In genomic region chr15:11906021-11906570, GRCm38 (mm10) we compare ENCODE assay signal across 8 mouse cellular contexts. TPM values are rescaled to one million over a fixed set of nuclear protein-coding genes. Genes with fewer than 3 reads are reported as not detected.
DNase-seq lines count a peak whose midpoint lies in the region; ATAC-seq lines count a peak whose summit lies in the region.

No protein-coding gene starts in this region.

- peak overlapping the region; percentile 50 for H3K4me3 ChIP-seq in forebrain, embryonic 12.5 days (replicated peaks)
- peak overlapping the region; percentile 48 for H3K4me3 ChIP-seq in hindbrain, embryonic 13.5 days
- H3K4me3 ChIP-seq in limb, embryonic 10.5 days, result peak overlapping the region; percentile 57
- H3K4me3 ChIP-seq in midbrain, embryonic 12.5 days, result peak overlapping the region; percentile 46

- WGBS in forebrain, embryonic 12.5 days, result under 1% methylated on average over 35 of the region's 36 CpGs
- under 1% methylated on average over 35 of the region's 36 CpGs for WGBS in hindbrain, embryonic 13.5 days
- WGBS in limb, embryonic 10.5 days, result 1% methylated on average over 35 of the region's 36 CpGs
- 0% methylated on average over 34 of the region's 36 CpGs for WGBS in midbrain, embryonic 12.5 days

- no peaks in the 10 kb centered on the region for H3K9me3 ChIP-seq in forebrain, embryonic 12.5 days
- H3K9me3 ChIP-seq in hindbrain, embryonic 13.5 days, result no peaks in the 10 kb centered on the region
- H3K9me3 ChIP-seq in limb, embryonic 10.5 days (replicated peaks), result no peaks in the 10 kb centered on the region
- no peaks in the 10 kb centered on the region for H3K9me3 ChIP-seq in midbrain, embryonic 12.5 days

- DNase-seq in thymus, postnatal 4 days, result peak; percentile 15
- no peak for DNase-seq in thymus, adult 18-20 months
- DNase-seq in limb, embryonic 10.5 days (ENCODE audit: low spot score), result peak; percentile 54
- peak; percentile 19 for DNase-seq in testis, postnatal 14 days (ENCODE audit: low spot score)

- H3K4me2 ChIP-seq in forebrain, embryonic 12.5 days, result peak overlapping the region; percentile 86
- peak overlapping the region; percentile 77 for H3K4me2 ChIP-seq in hindbrain, embryonic 13.5 days
- peak overlapping the region; percentile 83 for H3K4me2 ChIP-seq in midbrain, embryonic 12.5 days (replicated peaks)

- ATAC-seq in forebrain, embryonic 12.5 days (ENCODE audit: low FRiP score), result peak; percentile 39; the same call in 1 of the 2 replicates
- ATAC-seq in hindbrain, embryonic 13.5 days (ENCODE audit: low FRiP score), result 0 out of 2 replicates have a peak, but pooled peaks have one; percentile 0
- ATAC-seq in midbrain, embryonic 12.5 days (ENCODE audit: low FRiP score, low read depth), result peak; percentile 43; the same call in 1 of the 2 replicates
- no peak for ATAC-seq in erythroid progenitor cell, adult 5-6 weeks (replicated peaks; ENCODE audit: low FRiP score, poor library complexity, severe bottlenecking)

- H3K36me3 ChIP-seq in forebrain, embryonic 12.5 days (replicated peaks), result no peaks in the 10 kb centered on the region
- H3K36me3 ChIP-seq in hindbrain, embryonic 13.5 days, result no peaks in the 10 kb centered on the region
- H3K36me3 ChIP-seq in limb, embryonic 10.5 days, result no peaks in the 10 kb centered on the region
- H3K36me3 ChIP-seq in midbrain, embryonic 12.5 days, result no peaks in the 10 kb centered on the region

- H3K27me3 ChIP-seq in forebrain, embryonic 12.5 days, result peaks cover 62% of the 10 kb centered on the region
- H3K27me3 ChIP-seq in hindbrain, embryonic 13.5 days, result peaks cover 79% of the 10 kb centered on the region
- H3K27me3 ChIP-seq in limb, embryonic 10.5 days (ENCODE audit: low read depth, poor library complexity, severe bottlenecking), result peaks cover 75% of the 10 kb centered on the region
- peaks cover 65% of the 10 kb centered on the region for H3K27me3 ChIP-seq in midbrain, embryonic 12.5 days

- peaks cover 44% of the 10 kb centered on the region for H3K4me1 ChIP-seq in forebrain, embryonic 12.5 days
- peaks cover 49% of the 10 kb centered on the region for H3K4me1 ChIP-seq in hindbrain, embryonic 13.5 days (replicated peaks)
- H3K4me1 ChIP-seq in limb, embryonic 10.5 days, result peaks cover 50% of the 10 kb centered on the region
- H3K4me1 ChIP-seq in midbrain, embryonic 12.5 days, result peaks cover 43% of the 10 kb centered on the region

- no peak overlapping the region for H3K9ac ChIP-seq in forebrain, embryonic 12.5 days
- H3K9ac ChIP-seq in hindbrain, embryonic 13.5 days, result 0 out of 2 replicates have a peak overlapping the region, but pooled peaks have one; percentile 24
- no peak overlapping the region for H3K9ac ChIP-seq in midbrain, embryonic 12.5 days (replicated peaks)

- no peak overlapping the region for H3K27ac ChIP-seq in forebrain, embryonic 12.5 days
- peak overlapping the region; percentile 55; the same call in 1 of the 2 replicates for H3K27ac ChIP-seq in hindbrain, embryonic 13.5 days
- H3K27ac ChIP-seq in limb, embryonic 10.5 days, result no peak overlapping the region
- no peak overlapping the region for H3K27ac ChIP-seq in midbrain, embryonic 12.5 days (replicated peaks)

RNA-seq across cellular contexts. Expression of gene Npr3, which starts 1.0 kb away (rescaled TPM):
- 1.9 and 2.1 TPM in 2 replicates for polyA plus RNA-seq in forebrain, embryonic 12.5 days (2016; fragmentation: Nextera tagmentation; extraction: Ambion mirVana)
- 1.8 and 2.7 TPM in 2 replicates for polyA plus RNA-seq in hindbrain, embryonic 13.5 days (2015; fragmentation: Nextera tagmentation; extraction: Ambion mirVana)
- polyA plus RNA-seq in limb, embryonic 10.5 days (2016; fragmentation: Nextera tagmentation; extraction: Ambion mirVana), result 1.7 and 2.2 TPM in 2 replicates
- 2.7 and 3.2 TPM in 2 replicates for polyA plus RNA-seq in midbrain, embryonic 12.5 days (2016; fragmentation: Nextera tagmentation; extraction: Ambion mirVana)
- total RNA-seq in erythroid progenitor cell, adult 5-6 weeks (2015; ENCODE audit: low replicate concordance), result not detected in 2 replicates
- not detected in 2 replicates for total RNA-seq in erythroid progenitor cell, adult 5-6 weeks (2017; ENCODE audit: low replicate concordance)

Comparison
In these comparisons a context has a peak if more than half of its experiments do, and no peak if none do; other contexts are left out.
1. DNase-seq: peak in thymus, postnatal 4 days (single experiment), limb, embryonic 10.5 days (single experiment) and testis, postnatal 14 days (single experiment); none in thymus, adult 18-20 months (0 of 2).
2. Peak in every context shown above with its lines, with median percentiles within 50 percentile points of each other: H3K4me2 ChIP-seq and H3K4me3 ChIP-seq.